Mouse (Mus musculus) embryonic facial prominence, embryonic 10.5 days (tissue): Measurements from ENCODE around the gene Il23a. TPM values are rescaled to one million over a fixed set of nuclear protein-coding genes. Genes with fewer than 3 reads are reported as not detected.

Source experiments
- DNase-seq: peaks from one replicate; pipeline ENCODE4 v3.0.0-alpha.2; 2017; ENCODE audit warnings: low spot score
- H3K27ac ChIP-seq: fragments of 300-500 bp; sonication (generic); replicated peaks from 2 replicates; pipeline ENCODE4 v1.5.1; 2016; ENCODE audit warnings: mild to moderate bottlenecking
- H3K27me3 ChIP-seq: fragments of 300-500 bp; sonication (generic); replicated peaks from 2 replicates; pipeline ENCODE4 v1.6.1; 2016; ENCODE audit warnings: low read depth, mild to moderate bottlenecking; ENCODE audit not compliant: poor library complexity, severe bottlenecking
- H3K36me3 ChIP-seq: fragments of 300-500 bp; sonication (generic); replicated peaks from 2 replicates; pipeline ENCODE4 v1.6.1; 2016; ENCODE audit warnings: mild to moderate bottlenecking, moderate library complexity
- H3K4me1 ChIP-seq: fragments of 300-500 bp; sonication (generic); 2 replicates; pipeline ENCODE4 v1.6.1; 2016
- H3K4me3 ChIP-seq: fragments of 300-500 bp; sonication (generic); 2 replicates; pipeline ENCODE4 v1.5.1; 2016; ENCODE audit warnings: mild to moderate bottlenecking, moderate library complexity
- H3K9me3 ChIP-seq: fragments of 300-500 bp; sonication (generic); 2 replicates; pipeline ENCODE4 v1.6.1; 2016; ENCODE audit warnings: mild to moderate bottlenecking
- WGBS: fragments of 180-500 bp; shearing (Covaris S2); methylation state at CpG from one replicate; pipeline ENCODE4 v1.1.7; 2016; 5-methylcytosine and 5-hydroxymethylcytosine counted together
- polyA plus RNA-seq: library from polyadenylated mRNA; unstranded; fragments of >200 nt; fragmentation: Nextera tagmentation; extraction: Ambion mirVana; gene quantifications from 2 replicates; pipeline ENCODE4 v1.2.1, GENCODE M21; 2016

Il23a gene
- polyA plus RNA-seq, 1 experiment from 2014 or later: not detected

DNA sequence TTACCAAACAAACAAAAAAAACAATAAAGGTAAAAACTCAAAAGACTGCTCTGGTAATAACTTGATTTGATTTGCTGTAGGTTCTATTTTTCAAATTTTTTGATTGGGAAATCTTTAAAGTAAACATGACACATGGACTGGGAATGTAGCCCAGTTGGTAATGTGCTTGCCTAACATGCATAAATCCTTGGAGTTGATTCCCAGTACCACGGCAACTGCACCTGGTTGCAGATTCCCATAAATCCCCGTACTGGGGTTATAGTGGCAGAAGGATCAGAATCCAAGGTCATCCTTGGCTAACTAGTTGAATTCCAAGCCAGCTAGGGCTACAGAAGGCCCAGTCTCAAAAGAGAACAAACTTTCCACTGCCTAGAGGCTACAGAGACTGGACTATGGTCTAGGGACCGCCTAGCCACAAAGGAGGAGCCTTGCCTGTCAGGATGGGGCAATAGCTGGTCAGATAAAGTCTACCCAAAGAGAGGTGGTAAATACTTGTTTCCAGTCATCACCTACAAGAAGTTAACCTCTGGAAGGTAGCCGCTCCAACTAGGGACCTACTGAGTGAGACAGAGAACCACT lies 44.8 kb downstream of the Il23a start, which contains the start of gene Apon:
TSS of gene Apon (plus strand) at position 420 of the 579 bp plus-strand sequence.
- Histone ChIP-seq H3K27me3 (no peaks in the 10 kb centered on the region), H3K36me3 (peaks cover 61% of the 10 kb centered on the region), H3K27ac (no peak within 1 kb of the TSS), H3K9me3 (no peaks in the 10 kb centered on the region), H3K4me1 (peaks cover 5% of the 10 kb centered on the region; the same call in 1 of the 2 replicates), H3K4me3 (no peak within 1 kb of the TSS)
- WGBS: 89% methylated on average over 4 of the region's 4 CpGs
- DNase-seq: no peak

- Histone ChIP-seq H3K9me3 (no peaks in the 10 kb centered on the region), H3K4me1 (no peaks in the 10 kb centered on the region), H3K4me3 (no peak overlapping the region), H3K36me3 (peaks cover 93% of the 10 kb centered on the region), H3K27ac (no peak overlapping the region), H3K27me3 (no peaks in the 10 kb centered on the region)
- 94% methylated on average over 13 of the region's 13 CpGs for whole genome bisulfite sequencing
- no peak for DNase-seq
These were observed 48.0 kb downstream of the Il23a start for GRCm38 (mm10) chr10:128250565-128250964.

- 81% methylated on average over 17 of the region's 17 CpGs for WGBS
- Histone ChIP-seq H3K4me1 (no peaks in the 10 kb centered on the region), H3K27ac (no peak overlapping the region), H3K4me3 (no peak overlapping the region; the same call in 1 of the 2 replicates), H3K9me3 (no peaks in the 10 kb centered on the region), H3K27me3 (no peaks in the 10 kb centered on the region), H3K36me3 (peaks cover 100% of the 10 kb centered on the region)
- no peak for DNase-seq
These were observed 51.4 kb downstream of the Il23a start for GRCm38 (mm10) chr10:128247020-128247732.

Other genes starting within 250 kb of the Il23a start
- gene Ptges3, start 239.8 kb downstream of the Il23a start, polyA plus RNA-seq: 711 and 729 TPM in 2 replicates
- 2,197 and 2,277 TPM in 2 replicates for gene Atp5b, start 215.5 kb downstream of the Il23a start, polyA plus RNA-seq
- 14.7 and 17.5 TPM in 2 replicates for gene Baz2a, start 207.2 kb downstream of the Il23a start, polyA plus RNA-seq
- gene Rbms2, start 118.5 kb downstream of the Il23a start, polyA plus RNA-seq: 27.9 and 31.0 TPM in 2 replicates
- 1.4 and 1.5 TPM in 2 replicates for gene Gls2, start 104.3 kb downstream of the Il23a start, polyA plus RNA-seq
- 31.3 and 31.8 TPM in 2 replicates for gene Spryd4, start 86.9 kb downstream of the Il23a start, polyA plus RNA-seq
- not detected in 2 replicates for gene Mip, start 72.9 kb downstream of the Il23a start, polyA plus RNA-seq
- gene Timeless, start 66.7 kb downstream of the Il23a start, polyA plus RNA-seq: 95.9 and 103 TPM in 2 replicates
- gene Apon, start 44.7 kb downstream of the Il23a start, polyA plus RNA-seq: 0.49 and 0.69 TPM in 2 replicates
- gene Apof, start 30.1 kb downstream of the Il23a start, polyA plus RNA-seq: 0.11 TPM in 1 of 2 replicates, not detected in the other
- gene Stat2, start 28.2 kb downstream of the Il23a start, polyA plus RNA-seq: 14.3 and 15.3 TPM in 2 replicates
- gene Pan2, start 4.6 kb upstream of the Il23a start, polyA plus RNA-seq: 42.9 and 43.3 TPM in 2 replicates
- 273 and 305 TPM in 2 replicates for gene Cnpy2, start 23.7 kb upstream of the Il23a start, polyA plus RNA-seq
- 244 and 258 TPM in 2 replicates for gene Cs, start 39.0 kb upstream of the Il23a start, polyA plus RNA-seq
- 9.5 and 11.1 TPM in 2 replicates for gene Coq10a, start 70.2 kb upstream of the Il23a start, polyA plus RNA-seq
- 12.1 and 12.4 TPM in 2 replicates for gene Ankrd52, start 78.4 kb upstream of the Il23a start, polyA plus RNA-seq
- gene Slc39a5, start 102.5 kb upstream of the Il23a start, polyA plus RNA-seq: 0.13 and 0.36 TPM in 2 replicates
- 119 and 129 TPM in 2 replicates for gene Nabp2, start 112.7 kb upstream of the Il23a start, polyA plus RNA-seq
- gene Rnf41, start 112.9 kb upstream of the Il23a start, polyA plus RNA-seq: 42.1 and 44.6 TPM in 2 replicates
- gene Smarcc2, start 160.5 kb upstream of the Il23a start, polyA plus RNA-seq: 77.3 and 85.9 TPM in 2 replicates
- 733 and 768 TPM in 2 replicates for gene Myl6, start 195.4 kb upstream of the Il23a start, polyA plus RNA-seq
- 2.3 and 3.1 TPM in 2 replicates for gene Myl6b, start 199.9 kb upstream of the Il23a start, polyA plus RNA-seq
- gene Esyt1, start 227.1 kb upstream of the Il23a start, polyA plus RNA-seq: 11.9 and 13.6 TPM in 2 replicates
- 15.9 and 17.4 TPM in 2 replicates for gene Zc3h10, start 249.0 kb upstream of the Il23a start, polyA plus RNA-seq